ENCODE assay signal across 34 mouse cellular contexts in the genomic region with DNA sequence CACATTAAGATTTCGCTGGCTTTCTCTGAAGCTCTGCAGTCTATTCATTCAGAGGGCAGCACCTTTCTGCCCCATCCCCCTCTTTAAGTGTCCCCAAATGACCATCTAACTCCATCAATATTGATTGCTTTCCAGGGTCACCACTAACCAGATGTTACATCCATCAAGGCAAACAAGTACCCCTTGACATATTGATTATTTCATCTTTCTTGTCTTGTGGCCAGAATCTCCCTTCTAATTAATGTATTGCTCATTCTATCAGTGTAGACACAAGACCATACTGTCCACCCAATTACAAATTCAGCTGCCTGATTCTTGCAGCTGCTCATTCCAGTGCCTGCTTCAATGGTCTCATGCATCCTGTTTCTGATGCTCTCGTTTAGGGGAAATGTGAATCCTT. TPM values are rescaled to one million over a fixed set of nuclear protein-coding genes. Genes with fewer than 3 reads are reported as not detected.
DNase-seq lines count a peak whose midpoint lies in the region; ATAC-seq and TF ChIP-seq lines count a peak whose summit lies in the region.
"Had no signal": no experiment of that assay in that cellular context is flagged by ENCODE, and none has a peak within 500 bp of the region (broad histone marks: within the 10 kb centered on the region; RNA-seq: fewer than 3 reads in every experiment).

No protein-coding gene starts in this region.

- no peak overlapping the region for H3K27ac ChIP-seq in hindbrain, embryonic 11.5 days (ENCODE audit: low read depth, low read length)
- H3K27ac ChIP-seq in hindbrain, postnatal 0 days = no peak overlapping the region
- no peak overlapping the region for H3K27ac ChIP-seq in midbrain, embryonic 12.5 days (replicated peaks)
- H3K27ac ChIP-seq in midbrain, embryonic 15.5 days = no peak overlapping the region
- H3K27ac ChIP-seq: gastrocnemius, adult 2 months; hindbrain, embryonic 15.5 days; kidney, embryonic 15.5 days; liver, embryonic 14.5 days; macrophage; stomach, postnatal 0 days had no signal

- no peak overlapping the region for H3K4me3 ChIP-seq in hindbrain, embryonic 11.5 days (ENCODE audit: low read depth, low read length)
- H3K4me3 ChIP-seq in hindbrain, postnatal 0 days (ENCODE audit: low read length) = no peak overlapping the region
- H3K4me3 ChIP-seq in midbrain, embryonic 12.5 days = no peak overlapping the region
- H3K4me3 ChIP-seq in midbrain, embryonic 15.5 days = no peak overlapping the region
- H3K4me3 ChIP-seq: gastrocnemius, adult 2 months; hindbrain, embryonic 15.5 days; kidney, embryonic 15.5 days; myocyte had no signal

- peak; percentile 83 for ATAC-seq in hindbrain, embryonic 11.5 days (ENCODE audit: low FRiP score)
- no peak for ATAC-seq in hindbrain, postnatal 0 days
- ATAC-seq in midbrain, embryonic 12.5 days (ENCODE audit: low FRiP score, low read depth) = peak; percentile 57
- no peak for ATAC-seq in midbrain, embryonic 15.5 days (replicated peaks)
- ATAC-seq: activated CD4-positive, CD25-positive, alpha-beta regulatory T cell, adult 4 months; forebrain, embryonic 14.5 days had no signal

- no peaks in the 10 kb centered on the region for H3K36me3 ChIP-seq in hindbrain, embryonic 11.5 days (ENCODE audit: control insufficient read depth, insufficient read depth, low read length)
- no peaks in the 10 kb centered on the region for H3K36me3 ChIP-seq in hindbrain, postnatal 0 days (ENCODE audit: insufficient read depth, low read length)
- no peaks in the 10 kb centered on the region for H3K36me3 ChIP-seq in midbrain, embryonic 12.5 days
- H3K36me3 ChIP-seq in midbrain, embryonic 15.5 days (replicated peaks) = no peaks in the 10 kb centered on the region
- H3K36me3 ChIP-seq: hindbrain, embryonic 15.5 days; kidney, embryonic 15.5 days had no signal

- no peak for TF ChIP-seq CTCF in hindbrain, postnatal 0 days (IDR thresholded peaks at IDR 0.05; ENCODE audit: low read depth)

- no peaks in the 10 kb centered on the region for H3K27me3 ChIP-seq in hindbrain, embryonic 11.5 days (ENCODE audit: control insufficient read depth, insufficient read depth, low read length)
- H3K27me3 ChIP-seq in hindbrain, postnatal 0 days (ENCODE audit: insufficient read depth, low read length) = no peaks in the 10 kb centered on the region
- no peaks in the 10 kb centered on the region for H3K27me3 ChIP-seq in midbrain, embryonic 12.5 days
- no peaks in the 10 kb centered on the region for H3K27me3 ChIP-seq in midbrain, embryonic 15.5 days (replicated peaks)
- H3K27me3 ChIP-seq: hindbrain, embryonic 15.5 days; kidney, embryonic 15.5 days had no signal

- peak; percentile 20 for DNase-seq in hindbrain, embryonic 11.5 days (ENCODE audit: low spot score)
- no peak for DNase-seq in hindbrain, postnatal 0 days (ENCODE audit: low spot score)
- DNase-seq in retina, postnatal 1 day = peak; percentile 11
- no peak for DNase-seq in retina, embryonic 14.5 days (ENCODE audit: low spot score)
- DNase-seq in cerebellum, adult 18-20 months = no peak
- DNase-seq: adrenal gland, adult 2 months; adrenal gland, postnatal 36 days; B cell, adult 2 months; cerebellum, adult 8-10 months; cerebellum, postnatal 25 days; gastrocnemius, adult 2 months; gastrocnemius, postnatal 36 days; heart, adult 18-20 months; heart, postnatal 36 days; kidney, adult 18-20 months; kidney, postnatal 36 days; left cerebral cortex, postnatal 4 days; lung, adult 2 months; lung, postnatal 10 days; right cerebral cortex, postnatal 4 days; thymus, adult 18-20 months; thymus, postnatal 36 days had no signal

- 64% methylated on average over 2 of the region's 2 CpGs for WGBS in hindbrain, embryonic 11.5 days
- WGBS in hindbrain, postnatal 0 days = 45% methylated on average over 2 of the region's 2 CpGs
- WGBS in midbrain, embryonic 12.5 days = 56% methylated on average over 2 of the region's 2 CpGs
- WGBS in midbrain, embryonic 15.5 days = 63% methylated on average over 2 of the region's 2 CpGs

- no peak overlapping the region for H3K9ac ChIP-seq in hindbrain, embryonic 11.5 days (ENCODE audit: low read depth, low read length)
- no peak overlapping the region for H3K9ac ChIP-seq in hindbrain, postnatal 0 days (replicated peaks; ENCODE audit: low read length)
- H3K9ac ChIP-seq in midbrain, embryonic 12.5 days (replicated peaks) = no peak overlapping the region
- no peak overlapping the region for H3K9ac ChIP-seq in midbrain, embryonic 15.5 days
- H3K9ac ChIP-seq: hindbrain, embryonic 15.5 days; kidney, embryonic 15.5 days; liver, embryonic 14.5 days had no signal

- H3K4me1 ChIP-seq in hindbrain, embryonic 11.5 days (replicated peaks; ENCODE audit: control insufficient read depth, insufficient read depth, low read length) = no peaks in the 10 kb centered on the region
- no peaks in the 10 kb centered on the region for H3K4me1 ChIP-seq in hindbrain, postnatal 0 days (ENCODE audit: insufficient read depth, low read length)
- H3K4me1 ChIP-seq in midbrain, embryonic 12.5 days = no peaks in the 10 kb centered on the region
- no peaks in the 10 kb centered on the region for H3K4me1 ChIP-seq in midbrain, embryonic 15.5 days
- H3K4me1 ChIP-seq: hindbrain, embryonic 15.5 days; kidney, embryonic 15.5 days had no signal

- H3K4me2 ChIP-seq in hindbrain, embryonic 11.5 days (replicated peaks; ENCODE audit: low read depth, low read length) = no peak overlapping the region
- H3K4me2 ChIP-seq in hindbrain, postnatal 0 days (ENCODE audit: low read depth, low read length) = no peak overlapping the region
- H3K4me2 ChIP-seq in midbrain, embryonic 12.5 days (replicated peaks) = no peak overlapping the region
- no peak overlapping the region for H3K4me2 ChIP-seq in midbrain, embryonic 15.5 days
- H3K4me2 ChIP-seq: heart, embryonic 11.5 days; hindbrain, embryonic 15.5 days; kidney, embryonic 15.5 days had no signal

- H3K9me3 ChIP-seq in hindbrain, embryonic 11.5 days (ENCODE audit: control insufficient read depth, low read length) = no peaks in the 10 kb centered on the region
- no peaks in the 10 kb centered on the region for H3K9me3 ChIP-seq in hindbrain, postnatal 0 days (ENCODE audit: low read length)
- no peaks in the 10 kb centered on the region for H3K9me3 ChIP-seq in midbrain, embryonic 12.5 days
- H3K9me3 ChIP-seq in midbrain, embryonic 15.5 days = no peaks in the 10 kb centered on the region
- H3K9me3 ChIP-seq: hindbrain, embryonic 15.5 days; kidney, embryonic 15.5 days had no signal

RNA-seq across cellular contexts. Expression of gene Pter, which starts 36.8 kb away (rescaled TPM):
- polyA plus RNA-seq in hindbrain, embryonic 11.5 days (2014; fragmentation: Nextera tagmentation; extraction: Ambion mirVana) = 10.1 and 10.7 TPM in 2 replicates
- 5.2 and 19.6 TPM in 2 replicates for total RNA-seq in hindbrain, postnatal 0 days (2014; rRNA removed)
- 9.1 TPM in 2 replicates for polyA plus RNA-seq in hindbrain, postnatal 0 days (2015; fragmentation: Nextera tagmentation; extraction: Ambion mirVana)
- polyA plus RNA-seq in midbrain, embryonic 12.5 days (2016; fragmentation: Nextera tagmentation; extraction: Ambion mirVana) = 5.6 and 6.7 TPM in 2 replicates
- polyA plus RNA-seq in midbrain, embryonic 15.5 days (2015; fragmentation: Nextera tagmentation; extraction: Ambion mirVana) = 4.0 and 4.6 TPM in 2 replicates
- total RNA-seq: neutrophil, adult 5-6 weeks had no signal

Comparison
In these comparisons a context has a peak if more than half of its experiments do, and no peak if none do; other contexts are left out.
1. ATAC-seq: peak in hindbrain, embryonic 11.5 days (single experiment) and midbrain, embryonic 12.5 days (single experiment); none in hindbrain, postnatal 0 days (single experiment) and midbrain, embryonic 15.5 days (single experiment).
2. DNase-seq: peak in hindbrain, embryonic 11.5 days (single experiment) and retina, postnatal 1 day (single experiment); none in hindbrain, postnatal 0 days (single experiment), retina, embryonic 14.5 days (single experiment) and cerebellum, adult 18-20 months (0 of 2).